Mouse (Mus musculus): Measurements from ENCODE around the gene Eif4a1. TPM values are rescaled to one million over a fixed set of nuclear protein-coding genes. Genes with fewer than 3 reads are reported as not detected.

Eif4a1 gene
- 1,622 and 2,071 TPM in 2 replicates for total RNA-seq (2012; rRNA removed)
- 2,161 and 2,200 TPM in 2 replicates for total RNA-seq (2014; rRNA removed)
- 1,500 and 1,728 TPM in 2 replicates for polyA plus RNA-seq (2012; ENCODE audit: insufficient read length, low read depth)

DNA sequence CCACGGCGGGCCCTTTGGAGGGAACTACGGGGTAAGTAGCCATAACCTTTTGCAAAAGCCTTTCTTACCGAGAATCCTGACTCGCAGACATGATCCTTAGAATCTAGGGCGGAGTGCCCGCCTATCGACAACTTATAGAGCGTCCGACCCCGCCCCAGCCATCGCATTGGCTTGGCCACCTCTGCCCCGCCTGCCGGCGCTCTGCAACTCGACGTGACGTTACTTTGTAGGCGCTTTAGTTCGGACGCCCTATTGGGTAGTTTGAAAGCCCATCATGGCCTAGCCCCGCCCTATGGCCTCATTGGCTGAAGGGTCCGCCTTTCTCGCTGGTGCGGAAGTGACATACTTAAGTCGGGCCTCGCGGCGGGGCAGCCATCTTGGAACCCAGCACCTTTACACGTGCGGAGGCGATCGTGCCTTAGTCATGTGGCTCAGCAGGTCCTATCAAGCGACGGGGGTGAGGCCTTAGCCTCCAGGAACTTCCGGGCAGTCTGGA lies at the start of gene Eif4a1:
Gene Eif4a1, minus strand, starts transcription at position 213 of the 496 bp plus-strand sequence.
- Histone ChIP-seq H3K4me2 (ENCODE audit: insufficient read depth, low read depth, poor library complexity, severe bottlenecking) (peak within 1 kb of the TSS; percentile 95), H3K9me3 (replicated peaks; ENCODE audit: low read length) (no peaks in the 10 kb centered on the region), H3K4me1 (ENCODE audit: control insufficient read depth in 1 of 2, insufficient read depth in 2 of 2) (peaks cover 8 to 61% of the 10 kb centered on the region in 2 experiments; a peak in 3 of 4 replicates), H3K27me3 (replicated peaks) (no peaks in the 10 kb centered on the region), H3K4me3 (replicated peaks in 1 of 3; ENCODE audit: low read depth in 2 of 3, low read length in 2 of 3, poor library complexity in 1 of 3) (peak within 1 kb of the TSS; percentile 74 to 94 (median 75)), H3K9ac (ENCODE audit: insufficient read depth, low read depth) (peak within 1 kb of the TSS; percentile 99), H3K27ac (ENCODE audit: insufficient read depth, low read depth) (peak within 1 kb of the TSS; percentile 88), H3K36me3 (replicated peaks in 1 of 2; ENCODE audit: control insufficient read depth in 1 of 2, insufficient read depth in 1 of 2, low read length in 1 of 2) (peaks cover 70 to 86% of the 10 kb centered on the region in 2 experiments), H3K79me2 (replicated peaks; ENCODE audit: control insufficient read depth, extremely low read depth, insufficient read depth, poor library complexity, severe bottlenecking) (peaks cover 57% of the 10 kb centered on the region)
- dilution Hi-C loops (cut with MboI; ENCODE audit: extremely low pct_ligation_motif_present, extremely low pct_unique_long_range_greater_than_20kb, low sequenced_read_pairs), result no loop called here
- peak; percentile 100 for TF ChIP-seq POLR2AphosphoS2 (IDR thresholded peaks at IDR 0.05; ENCODE audit: low read depth, low read length)
- TF ChIP-seq SIN3A (IDR thresholded peaks at IDR 0.05; ENCODE audit: low read length), result peak; percentile 87
- no peak for TF ChIP-seq CHD1 (IDR thresholded peaks at IDR 0.05; ENCODE audit: low read depth, low read length)
- no peak for TF ChIP-seq SMC3 (IDR thresholded peaks at IDR 0.05; ENCODE audit: low read depth, low read length)
- TF ChIP-seq MXI1 (IDR thresholded peaks at IDR 0.05; ENCODE audit: low read depth, low read length), result peak; percentile 95
- no peak for TF ChIP-seq PAX5 (IDR thresholded peaks at IDR 0.05; ENCODE audit: low read length)
- TF ChIP-seq NRF1 (IDR thresholded peaks at IDR 0.05; ENCODE audit: low read depth, low read length), result peak; percentile 72
- TF ChIP-seq BHLHE40 (IDR thresholded peaks at IDR 0.05; ENCODE audit: low read depth, low read length), result peak; percentile 100
- peak; percentile 100 for TF ChIP-seq POLR2A (IDR thresholded peaks at IDR 0.05; ENCODE audit: low read depth, low read length)
- peak; percentile 90 for TF ChIP-seq TCF12 (IDR thresholded peaks at IDR 0.05; ENCODE audit: low read depth, low read length)
- TF ChIP-seq KAT2A (IDR thresholded peaks at IDR 0.05; ENCODE audit: insufficient replicate concordance, low read length), result peak; percentile 73; the same call in 1 of the 2 replicates
- TF ChIP-seq ZKSCAN1 (IDR thresholded peaks at IDR 0.05; ENCODE audit: borderline replicate concordance, low read depth, low read length), result no peak
- TF ChIP-seq E2F4 (IDR thresholded peaks at IDR 0.05; ENCODE audit: insufficient replicate concordance, low read depth, low read length), result peak; percentile 71; the same call in 1 of the 2 replicates
- TF ChIP-seq RCOR1 (conservative IDR thresholded peaks at IDR 0.05; ENCODE audit: low read depth, low read length), result no peak; the same call in 1 of the 2 replicates
- TF ChIP-seq ZC3H11A (IDR thresholded peaks at IDR 0.05; ENCODE audit: low read depth, low read length), result no peak
- TF ChIP-seq MAX (IDR thresholded peaks at IDR 0.05; ENCODE audit: low read length), result peak; percentile 100
- TF ChIP-seq ZNF384 (IDR thresholded peaks at IDR 0.05; ENCODE audit: low read depth, low read length), result no peak
- TF ChIP-seq MYC (IDR thresholded peaks at IDR 0.05; ENCODE audit: low read depth, low read length), result peak; percentile 100
- TF ChIP-seq TBP (conservative IDR thresholded peaks at IDR 0.05; ENCODE audit: low read depth, low read length), result peak; percentile 99
- TF ChIP-seq JUND (conservative IDR thresholded peaks at IDR 0.05; ENCODE audit: low read depth, low read length), result no peak
- TF ChIP-seq IRF4 (IDR thresholded peaks at IDR 0.05; ENCODE audit: low read depth, low read length), result peak; percentile 14; the same call in 1 of the 2 replicates
- TF ChIP-seq RAD21 (IDR thresholded peaks at IDR 0.05; ENCODE audit: low read depth, low read length), result no peak
- no peak for TF ChIP-seq MAZ (IDR thresholded peaks at IDR 0.05; ENCODE audit: low read depth, low read length)
- no peak for TF ChIP-seq MEF2A (IDR thresholded peaks at IDR 0.05; ENCODE audit: borderline replicate concordance, low read depth, low read length)
- no peak for TF ChIP-seq JUN (IDR thresholded peaks at IDR 0.05; ENCODE audit: insufficient read depth, low read depth, low read length)
- TF ChIP-seq HCFC1 (IDR thresholded peaks at IDR 0.05; ENCODE audit: low read depth, low read length), result peak; percentile 87
- no peak; the same call in 1 of the 2 replicates for TF ChIP-seq GABPA (IDR thresholded peaks at IDR 0.05; ENCODE audit: insufficient replicate concordance, low read depth, low read length)
- peak; percentile 100 for TF ChIP-seq NELFE (IDR thresholded peaks at IDR 0.05; ENCODE audit: low read depth, low read length)
- TF ChIP-seq USF2 (conservative IDR thresholded peaks at IDR 0.05; ENCODE audit: low read depth, low read length), result peak; percentile 91
- no peak for TF ChIP-seq CTCF (conservative IDR thresholded peaks at IDR 0.05 in 1 of 2, IDR thresholded peaks at IDR 0.05 in 1 of 2; ENCODE audit: low read depth in 2 of 2, low read length in 2 of 2)
- peak; percentile 96 for TF ChIP-seq CHD2 (IDR thresholded peaks at IDR 0.05; ENCODE audit: low read length)
- TF ChIP-seq ELF1 (IDR thresholded peaks at IDR 0.05; ENCODE audit: low read depth, low read length), result peak; percentile 98
- TF ChIP-seq ETS1 (conservative IDR thresholded peaks at IDR 0.05; ENCODE audit: low read depth, low read length), result peak; percentile 65
- TF ChIP-seq UBTF (IDR thresholded peaks at IDR 0.05; ENCODE audit: low read depth, low read length), result no peak
- peak; percentile 94 for TF ChIP-seq USF1 (IDR thresholded peaks at IDR 0.05; ENCODE audit: low read depth, low read length)
- TF ChIP-seq ZMIZ1 (IDR thresholded peaks at IDR 0.05; ENCODE audit: low read depth, low read length), result peak; percentile 99
- no peak for TF ChIP-seq EP300 (IDR thresholded peaks at IDR 0.05; ENCODE audit: low read length)
- no peak for TF ChIP-seq MAFK (IDR thresholded peaks at IDR 0.05; ENCODE audit: insufficient replicate concordance, low read length)
- in situ Hi-C loops (cut with MboI; ENCODE audit: low pct_ligation_motif_present, low pct_unique_long_range_greater_than_20kb, low sequenced_read_pairs), result no loop called here
- peak; percentile 100 for DNase-seq (ENCODE audit: extremely low read depth)

Measured in CH12.LX (cell line).